Mouse (Mus musculus): ENCODE data around the gene Tk1. TPM values are rescaled to one million over a fixed set of nuclear protein-coding genes. Genes with fewer than 3 reads are reported as not detected.
"Not testable (repeated sequence)": the region's sequence is repeated elsewhere in the genome, so short reads cannot be mapped to it uniquely, and the experiment has no call there.

Tk1 gene
- total RNA-seq, 1 experiment from 2014 or later = 34.8 TPM

DNA sequence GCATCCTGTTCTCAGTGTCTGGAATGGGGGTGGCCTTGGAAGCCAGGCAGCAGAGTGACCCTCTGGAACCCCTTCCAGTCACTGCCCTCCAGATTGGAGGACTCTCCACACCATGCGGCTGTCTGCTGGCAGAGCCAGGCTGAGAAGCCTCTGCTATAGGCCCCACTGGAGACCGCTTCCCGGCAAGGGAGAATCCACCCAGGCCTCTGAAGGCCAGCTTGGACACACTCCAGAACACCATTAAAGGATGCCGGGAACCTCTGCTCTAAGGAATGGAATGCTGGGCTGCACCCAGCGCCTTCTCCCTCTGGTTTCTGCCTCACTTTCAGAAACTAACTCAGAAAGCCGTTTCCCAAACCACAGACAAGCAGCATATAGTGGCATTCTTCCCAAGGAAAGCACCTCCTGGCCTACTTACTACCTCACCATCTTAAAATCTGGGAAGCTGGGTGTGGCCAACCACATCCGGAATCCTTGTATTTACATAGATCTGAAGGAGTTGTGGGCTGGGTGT lies 3.1 kb downstream of the Tk1 start:
- peak; percentile 32 for DNase-seq

DNA sequence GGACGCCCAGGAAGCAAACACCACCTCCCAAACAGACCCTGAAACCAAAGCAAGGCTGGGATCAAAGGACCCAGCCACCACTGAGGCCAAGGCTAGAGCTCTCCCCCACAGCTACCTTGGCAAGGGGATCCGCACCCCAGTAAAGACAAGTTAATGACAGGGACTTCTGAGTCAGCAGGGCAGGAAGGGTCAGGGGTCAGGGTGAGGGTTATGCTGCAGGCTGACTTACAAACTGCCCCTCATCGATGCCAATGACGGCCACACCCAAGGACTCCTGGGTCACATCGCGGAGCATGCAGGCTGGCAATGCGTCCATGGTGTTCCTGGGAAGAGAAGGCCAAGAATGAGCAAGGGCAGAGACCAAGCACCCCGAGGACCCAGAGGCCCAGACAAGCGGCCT lies 4.0 kb downstream of the Tk1 start:
- peak; percentile 58 for DNase-seq

DNA sequence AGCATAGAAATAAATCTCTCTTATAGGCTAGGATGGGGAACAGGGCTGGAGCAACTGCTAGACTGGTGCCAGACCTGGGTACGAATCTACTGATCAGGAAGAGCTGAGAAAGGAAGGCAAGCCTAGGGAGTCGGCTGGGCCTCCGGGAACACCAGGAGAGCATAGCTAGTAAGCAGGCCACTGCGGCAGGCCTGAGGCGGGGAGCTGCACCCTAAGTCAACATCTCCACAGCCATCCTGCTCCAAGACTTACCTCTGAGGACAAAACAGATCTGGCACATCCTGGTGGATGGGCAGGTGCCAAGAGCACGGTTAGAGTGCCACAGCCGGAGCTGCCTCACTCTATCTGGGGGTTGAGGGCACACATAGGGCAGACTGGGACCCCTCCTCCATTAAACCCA lies 5.7 kb downstream of the Tk1 start:
- no peak for DNase-seq

DNA sequence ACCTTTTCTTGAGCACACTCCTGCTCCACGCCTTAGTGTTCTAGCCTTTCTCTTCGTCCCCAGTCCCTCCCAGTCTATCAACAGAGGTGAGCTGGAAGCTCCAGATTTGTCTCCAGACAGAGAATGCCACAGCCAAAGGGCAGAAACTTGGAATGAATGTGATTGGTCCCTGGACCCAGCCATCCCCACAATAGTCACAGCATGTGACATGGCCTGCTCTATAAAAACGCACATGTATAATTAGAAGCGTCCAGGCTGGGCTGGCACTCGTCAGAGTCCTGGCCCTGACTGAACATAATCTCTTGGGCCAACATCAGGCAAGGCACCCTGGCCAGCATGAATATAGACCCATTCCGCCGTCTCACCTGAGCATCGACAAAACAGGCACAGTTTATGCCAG lies 6.8 kb downstream of the Tk1 start:
- DNase-seq = no peak

DNA sequence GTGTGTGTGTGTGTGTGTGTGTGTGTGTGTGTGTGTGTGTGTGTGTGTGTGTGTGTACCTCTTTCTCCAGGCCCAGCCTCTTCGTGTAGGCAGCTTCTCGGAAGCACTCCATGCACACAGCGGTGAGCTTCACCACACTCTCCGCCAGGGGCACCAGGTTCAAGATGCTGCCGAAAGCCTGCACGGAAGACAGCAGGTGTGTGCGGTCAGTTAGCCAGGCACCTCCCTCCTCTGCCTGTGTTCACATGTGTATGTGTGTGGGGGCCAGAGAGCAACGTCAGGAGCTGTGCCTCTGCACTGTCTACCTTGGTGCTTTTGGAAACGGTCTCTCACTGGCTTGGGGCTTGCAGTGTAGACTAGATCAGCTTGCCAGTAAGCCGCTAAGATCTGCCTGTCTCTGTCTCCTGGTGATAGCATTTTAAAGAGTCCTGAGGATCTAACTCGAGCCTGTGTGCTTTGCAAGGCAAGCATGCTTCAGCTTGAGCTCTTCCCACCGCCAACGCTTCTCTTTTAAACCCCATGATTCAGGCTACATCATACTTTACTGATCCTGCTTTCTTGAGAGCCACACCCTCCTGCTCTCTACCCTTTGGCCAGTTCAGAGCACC lies 9.4 kb downstream of the Tk1 start:
- no peak for DNase-seq

DNA sequence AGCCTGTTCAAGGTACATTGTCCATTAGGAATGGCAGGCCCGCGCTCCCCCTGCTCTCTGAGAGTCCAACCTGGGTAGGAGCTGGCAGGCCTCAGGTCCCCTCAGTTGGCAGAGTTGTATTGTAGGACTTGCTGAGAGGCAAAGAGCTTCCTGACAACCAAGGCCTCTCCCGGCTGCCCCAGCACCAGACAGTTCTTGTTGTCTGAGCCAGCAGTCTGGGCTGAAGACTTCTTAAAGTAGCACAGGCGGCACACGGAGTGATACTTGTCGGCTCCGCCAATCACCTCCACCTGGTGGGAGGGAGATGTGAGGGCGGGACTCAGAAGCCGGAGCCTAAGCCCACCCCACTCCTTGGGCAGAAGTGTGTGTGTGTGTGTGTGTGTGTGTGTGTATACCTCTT lies 10.0 kb downstream of the Tk1 start:
- DNase-seq = not testable (repeated sequence)

DNA sequence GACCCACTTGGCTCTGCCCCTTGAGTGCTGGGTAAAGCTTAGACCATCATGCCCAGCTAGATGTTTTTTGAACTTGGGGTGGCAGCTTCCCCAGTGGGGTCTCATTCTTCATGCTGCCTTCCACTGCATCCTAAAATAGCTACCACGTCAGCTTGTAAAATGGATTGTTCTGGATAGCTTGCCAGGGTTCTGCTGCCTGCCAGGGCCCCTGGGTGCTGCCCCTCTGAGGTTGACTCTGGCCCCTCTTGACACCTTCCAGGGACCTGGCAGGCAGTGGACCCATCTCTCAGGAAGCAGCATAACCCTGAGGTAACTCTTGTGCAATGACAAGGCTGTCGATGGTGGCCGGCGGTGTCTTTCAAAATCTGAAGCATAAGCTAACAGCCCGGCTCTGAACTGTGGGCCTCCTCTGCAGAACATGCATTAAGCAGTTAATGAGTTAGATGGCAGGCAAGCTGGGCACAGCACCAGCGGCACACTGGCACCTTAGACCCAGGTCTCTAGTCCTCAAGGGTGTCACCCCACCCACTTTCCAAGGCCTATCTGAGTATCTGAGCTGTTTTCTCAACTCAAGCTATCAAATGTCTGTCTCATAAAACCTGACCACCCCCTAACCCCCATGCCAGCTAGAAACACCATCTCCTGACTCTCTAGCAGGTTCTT lies 11.1 kb downstream of the Tk1 start:
- DNase-seq = peak; percentile 4

DNA sequence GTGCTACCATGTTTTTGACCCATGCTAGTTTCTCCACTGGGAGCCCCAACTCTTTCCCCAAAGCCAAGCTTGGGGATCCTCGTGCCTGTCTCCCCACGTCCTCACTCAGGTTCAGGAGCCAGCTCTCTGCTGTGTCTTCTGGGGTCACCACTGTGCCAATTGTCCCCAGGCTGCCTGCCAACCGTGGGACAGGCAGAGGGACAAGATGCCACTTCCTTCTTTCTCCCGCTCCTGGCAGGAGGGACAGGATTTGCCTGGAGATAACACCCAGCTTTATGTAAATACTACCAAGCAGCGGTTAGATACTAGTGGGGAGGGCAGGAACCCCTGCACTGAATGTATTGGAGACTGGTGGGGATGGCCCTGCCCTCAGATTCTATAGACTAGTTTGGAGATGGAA lies 12.0 kb downstream of the Tk1 start:
- DNase-seq = no peak

DNA sequence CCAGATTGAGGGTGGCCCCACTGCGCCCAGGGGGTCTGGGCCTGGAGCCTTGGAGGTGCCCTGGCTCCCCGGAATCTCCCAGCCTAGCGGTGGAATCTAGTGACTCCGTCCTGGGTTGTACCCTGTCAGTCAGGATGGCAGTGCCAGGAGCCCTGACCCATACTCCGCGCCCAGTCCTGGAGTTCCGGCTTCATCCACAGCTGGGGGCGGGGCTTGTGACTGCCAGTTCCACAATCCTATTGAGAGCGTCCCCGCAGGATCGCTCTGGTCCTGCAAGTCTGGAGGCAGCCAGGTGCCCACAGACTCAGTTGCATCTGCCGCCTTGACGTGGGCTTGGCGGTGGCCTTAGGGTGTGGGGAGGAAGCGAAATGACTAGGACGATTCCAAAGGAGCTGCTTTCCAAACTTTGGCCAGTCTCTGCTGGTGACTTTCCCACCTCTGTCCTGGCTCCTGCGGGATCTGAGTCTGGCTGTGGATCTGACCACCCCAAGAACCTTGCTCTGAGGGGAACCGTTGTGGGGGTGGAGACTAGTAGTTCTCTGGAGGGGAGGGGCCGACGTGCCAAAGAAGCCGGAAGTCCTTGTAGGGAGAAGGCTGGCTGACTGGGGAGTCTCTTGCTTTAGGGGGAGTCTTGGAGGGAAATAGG lies 15.4 kb downstream of the Tk1 start:
- DNase-seq = peak; percentile 96

DNA sequence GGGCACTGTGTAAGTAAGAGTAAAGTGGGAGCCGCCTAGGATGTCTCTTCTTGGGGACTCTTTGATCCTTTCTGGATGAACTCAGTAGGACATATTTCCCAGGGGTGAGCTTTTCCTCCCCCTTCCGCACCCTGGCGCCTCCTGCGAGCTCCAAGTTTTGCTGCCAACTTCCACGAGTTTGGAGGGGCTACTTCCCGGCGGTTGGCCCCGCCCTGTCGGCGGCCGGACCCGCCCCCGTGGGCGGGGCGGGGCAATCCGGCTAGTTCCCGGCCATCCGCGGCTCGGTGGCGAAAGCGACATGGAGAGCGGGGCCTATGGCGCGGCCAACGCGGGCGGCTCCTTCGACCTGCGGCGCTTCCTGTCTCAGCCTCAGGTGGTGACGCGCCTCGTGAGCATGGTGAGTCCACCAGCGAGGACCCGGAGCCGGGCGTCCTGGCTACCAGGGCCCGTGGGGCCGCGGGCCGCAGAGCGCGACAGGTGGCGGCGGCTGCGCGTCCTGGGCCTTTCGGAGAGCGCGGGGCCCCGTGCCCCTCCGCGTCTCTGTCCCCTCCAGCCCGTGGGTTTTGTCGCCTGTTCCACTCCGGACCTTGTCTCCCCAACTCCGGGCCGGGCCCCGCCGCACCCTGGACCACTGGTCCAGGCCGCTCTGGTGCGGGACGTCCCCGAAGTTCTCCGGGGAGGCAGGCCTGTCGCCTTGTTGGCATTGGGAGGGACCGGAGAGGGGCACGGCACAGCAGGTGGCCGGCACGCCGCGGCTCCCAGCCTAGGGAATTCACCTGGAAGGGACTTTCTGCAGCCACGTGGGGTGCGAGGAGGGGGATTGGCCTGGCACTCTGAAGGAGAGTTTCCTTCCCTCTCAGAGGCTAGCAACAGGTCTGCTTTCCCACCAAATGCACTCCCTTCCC lies 16.2 kb downstream of the Tk1 start, which contains the start of the genes Gm20708 and Syngr2:
Gene Gm20708, plus strand, starts transcription at position 262 of the 905 bp plus-strand sequence.
Gene Syngr2, plus strand, starts transcription at position 262 of the 905 bp plus-strand sequence.
- DNase-seq = peak; percentile 83

DNA sequence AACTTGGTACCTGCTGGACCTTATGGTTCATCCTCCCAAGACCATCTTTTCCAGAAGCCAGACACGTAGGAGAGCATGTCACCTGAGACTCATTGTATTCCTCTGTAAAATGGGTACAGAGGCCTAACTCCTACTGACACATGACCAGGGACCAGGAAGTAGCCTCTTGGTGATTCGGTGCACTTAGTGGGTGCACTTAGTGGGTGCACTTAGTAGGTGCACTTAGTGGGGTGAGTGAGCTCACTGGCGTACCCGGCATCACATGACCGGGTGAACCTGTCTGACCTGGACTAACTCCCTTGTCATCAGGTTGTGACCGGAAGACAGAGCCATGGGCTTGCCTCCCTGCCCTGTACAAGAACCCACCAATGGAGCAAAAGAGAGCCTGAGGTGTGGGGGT lies 19.1 kb downstream of the Tk1 start:
- DNase-seq = no peak

DNA sequence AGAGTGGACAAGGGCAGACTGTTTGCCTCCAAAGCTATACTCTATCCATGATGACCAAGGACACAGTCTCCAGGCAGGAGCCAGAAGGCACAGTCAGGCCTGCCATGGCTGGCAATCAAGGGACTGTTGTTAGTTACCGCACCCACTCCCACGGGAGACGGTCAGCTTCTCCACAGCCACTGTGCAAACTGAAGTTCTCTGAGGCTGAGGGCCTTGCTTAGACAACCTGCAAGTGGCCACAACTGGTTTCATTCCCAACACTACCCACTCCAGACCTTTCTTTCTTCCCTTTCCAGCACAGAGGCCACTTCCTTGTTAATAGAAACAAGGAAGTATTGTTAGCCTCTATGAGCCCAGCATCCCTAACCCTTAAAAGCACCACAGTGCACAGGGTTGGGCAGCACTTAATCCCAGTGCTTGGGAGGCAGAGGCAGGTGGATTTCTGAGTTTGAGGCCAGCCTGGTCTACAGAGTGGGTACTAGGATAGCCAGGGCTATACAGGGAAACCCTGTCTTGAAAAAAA lies 22.7 kb downstream of the Tk1 start:
- no peak for DNase-seq

DNA sequence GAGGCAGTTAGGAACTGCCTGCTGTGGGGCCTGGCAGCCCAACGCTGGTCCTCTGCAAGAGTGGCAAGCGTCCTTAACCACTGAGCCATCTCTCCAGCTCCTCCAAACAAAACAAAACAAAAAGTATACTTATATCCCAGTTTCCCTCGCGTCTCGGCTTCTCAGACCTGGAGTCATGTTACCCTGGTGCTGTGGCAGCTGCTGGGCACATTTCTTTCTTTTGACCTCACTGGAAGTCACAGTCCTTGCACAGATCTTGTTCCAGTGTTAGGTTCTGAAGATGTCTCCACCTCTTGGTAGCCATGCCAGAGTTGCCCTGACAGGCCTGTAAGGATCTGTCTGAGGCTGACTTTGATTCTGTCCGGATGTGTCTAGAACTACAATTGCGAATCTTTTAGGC lies 24.2 kb downstream of the Tk1 start:
- DNase-seq = no peak

DNA sequence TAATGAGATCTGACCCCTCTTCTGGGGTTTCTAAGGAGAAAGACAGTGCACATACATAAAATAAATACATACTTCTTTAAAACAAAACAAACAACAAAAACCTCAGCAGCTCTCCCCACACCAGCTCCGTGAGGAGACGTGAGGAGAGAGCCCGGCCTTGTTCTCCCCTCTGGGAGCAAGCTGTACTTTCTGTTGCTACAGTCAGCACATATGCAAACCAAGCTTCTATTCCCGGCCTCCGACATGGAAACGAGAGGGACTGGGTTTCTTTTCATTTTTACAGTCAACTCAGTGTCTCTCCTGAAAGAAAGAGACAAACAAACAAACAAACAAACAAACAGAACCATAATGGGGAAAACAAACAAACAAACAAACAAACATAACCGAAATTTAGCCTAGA lies 25.9 kb downstream of the Tk1 start:
- no peak for DNase-seq

DNA sequence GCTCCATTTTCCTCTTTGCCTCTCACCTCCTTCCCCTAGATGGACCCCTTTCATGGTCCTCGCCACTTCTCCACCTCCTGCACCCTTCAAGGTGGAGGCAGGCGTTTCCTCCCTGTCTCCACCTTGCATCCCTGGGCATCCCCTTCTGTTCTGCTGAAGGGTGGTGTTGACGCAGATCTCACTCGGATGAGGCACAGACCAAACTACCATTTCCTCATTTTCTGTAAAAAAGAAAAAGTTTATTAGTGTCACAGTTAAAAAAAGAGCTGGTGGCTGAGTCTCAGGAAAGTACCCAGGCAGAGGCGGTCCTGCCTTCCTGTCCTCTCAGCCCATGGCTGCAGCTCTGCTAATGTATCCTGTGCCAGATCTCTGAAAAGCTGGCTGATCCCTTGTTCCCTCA lies 26.7 kb downstream of the Tk1 start:
- DNase-seq = no peak

DNA sequence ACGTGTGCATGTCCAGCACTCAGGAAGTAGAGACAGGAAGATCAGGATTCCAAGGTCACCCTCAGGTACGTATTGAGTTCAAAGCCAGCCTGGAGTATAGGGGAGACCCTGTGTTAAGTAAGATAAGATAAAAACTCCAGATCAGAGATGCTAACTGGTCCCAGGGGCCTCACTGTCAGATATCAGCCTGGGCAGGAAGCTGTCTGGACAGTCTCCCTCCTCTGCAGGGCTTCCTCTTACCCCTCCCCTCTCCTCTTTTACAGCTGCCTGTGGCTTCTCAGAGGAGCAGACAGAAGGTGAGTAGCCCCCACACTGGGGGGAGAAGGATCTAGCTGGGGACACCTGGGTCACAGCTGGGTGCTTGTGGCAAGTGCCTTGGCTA lies 27.7 kb downstream of the Tk1 start:
- no peak for DNase-seq

DNA sequence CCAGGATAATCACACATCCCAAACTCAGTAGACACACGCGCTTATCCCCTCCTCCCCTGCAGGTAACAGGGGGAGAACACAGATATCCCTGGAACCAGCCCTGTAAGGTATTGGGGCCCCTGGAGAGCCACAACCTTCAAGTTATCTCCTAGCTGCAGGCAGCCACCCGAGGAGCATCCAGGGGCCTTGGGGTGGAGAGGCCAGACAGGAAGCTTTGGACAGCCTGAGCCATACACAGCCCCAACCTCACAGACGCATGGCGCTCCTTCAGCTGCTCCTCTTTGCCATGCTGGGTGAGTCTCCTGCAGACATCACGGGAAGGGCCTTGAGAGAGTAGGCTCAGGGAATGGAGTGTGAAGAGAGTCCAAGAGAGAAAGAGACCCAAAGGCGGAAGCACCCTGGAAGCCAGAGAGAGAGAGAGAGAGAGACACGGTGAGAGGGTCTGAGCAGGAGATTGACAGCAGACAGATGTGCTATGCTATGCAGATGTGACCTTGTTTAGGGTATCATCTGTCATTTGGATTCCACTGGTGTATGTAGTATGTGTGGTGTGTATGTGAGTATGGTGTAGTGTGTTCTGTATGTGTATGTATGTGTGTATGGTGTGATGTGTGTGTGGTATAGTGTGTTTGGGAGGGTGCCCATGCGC lies 28.3 kb downstream of the Tk1 start, which contains the start of gene 6030468B19Rik:
Gene 6030468B19Rik, plus strand, starts transcription at position 150 of the 649 bp plus-strand sequence.
- DNase-seq = no peak

DNA sequence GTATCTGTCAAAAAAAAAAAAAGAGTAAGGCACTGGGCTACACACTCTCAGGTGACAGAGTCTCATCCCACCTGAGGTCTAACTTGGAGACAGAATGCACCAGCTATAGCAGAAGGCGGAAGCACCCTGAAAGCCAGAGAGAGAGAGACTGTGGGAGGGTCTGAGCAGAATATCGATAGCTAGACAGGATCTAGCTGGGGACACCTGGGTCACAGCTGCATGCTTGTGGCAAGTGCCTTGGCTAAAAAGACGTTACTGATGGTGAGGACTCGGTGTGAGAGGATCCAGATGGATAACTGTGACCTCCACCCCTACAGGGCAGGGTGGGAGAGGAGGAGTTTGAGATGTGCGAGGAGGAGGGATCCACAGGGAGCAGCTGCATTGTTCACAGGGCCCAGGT lies 28.9 kb downstream of the Tk1 start:
- no peak for DNase-seq

DNA sequence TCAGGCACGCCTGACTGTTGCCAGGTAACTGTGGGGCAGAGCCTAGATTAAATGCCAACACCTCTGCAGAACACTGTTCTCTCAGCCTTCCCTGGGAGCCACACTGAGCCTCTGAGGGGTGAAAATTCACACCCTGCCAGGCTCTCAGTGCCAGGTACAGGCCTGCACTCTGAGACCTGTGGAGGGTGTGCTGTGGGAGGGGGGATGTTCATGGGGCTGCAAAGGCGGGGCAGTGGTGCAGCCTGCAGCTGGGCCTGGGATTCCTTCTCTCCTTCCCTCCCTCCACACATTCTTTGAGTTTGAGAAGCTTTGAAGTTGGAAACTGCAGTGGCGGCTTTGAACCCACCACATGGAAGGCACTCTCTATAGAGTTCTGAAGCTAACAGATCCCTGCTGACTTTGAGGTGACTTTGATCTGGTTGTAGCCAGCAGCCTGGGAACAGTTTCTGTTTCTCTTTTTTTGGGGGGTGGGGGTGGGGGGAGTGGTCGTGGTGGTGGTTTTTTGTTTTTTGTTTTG lies 31.8 kb downstream of the Tk1 start:
- no peak for DNase-seq

DNA sequence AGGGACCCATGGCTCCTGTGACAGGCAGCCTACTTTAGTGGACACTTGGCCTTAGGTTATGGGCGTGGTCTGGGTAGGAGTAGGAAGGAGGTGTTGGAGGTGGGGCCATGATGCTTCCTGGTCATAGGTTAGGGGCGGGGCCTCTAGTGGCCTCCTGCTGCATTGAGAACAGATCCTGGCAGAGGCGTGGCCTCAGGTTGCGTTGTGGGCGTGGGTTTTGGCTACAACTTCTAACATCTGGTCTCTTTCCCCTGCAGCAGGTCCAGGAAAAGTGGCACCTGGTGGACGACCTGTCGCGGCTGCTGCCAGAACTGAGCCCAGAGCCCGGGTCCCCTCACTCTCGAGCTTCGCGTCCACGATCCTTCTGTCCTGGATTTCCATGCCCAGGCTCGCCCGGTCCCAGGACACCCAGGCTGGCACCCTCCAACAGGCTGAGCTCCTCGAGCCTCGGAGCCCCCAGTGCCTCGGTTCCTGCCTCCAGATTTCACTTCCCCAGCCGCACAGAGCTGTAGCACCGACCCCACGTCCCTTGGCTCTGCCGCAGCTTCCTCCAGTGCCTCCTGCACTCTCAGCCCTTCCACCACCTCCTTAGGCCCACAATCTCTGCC lies 33.5 kb downstream of the Tk1 start:
- peak; percentile 68 for DNase-seq

DNA sequence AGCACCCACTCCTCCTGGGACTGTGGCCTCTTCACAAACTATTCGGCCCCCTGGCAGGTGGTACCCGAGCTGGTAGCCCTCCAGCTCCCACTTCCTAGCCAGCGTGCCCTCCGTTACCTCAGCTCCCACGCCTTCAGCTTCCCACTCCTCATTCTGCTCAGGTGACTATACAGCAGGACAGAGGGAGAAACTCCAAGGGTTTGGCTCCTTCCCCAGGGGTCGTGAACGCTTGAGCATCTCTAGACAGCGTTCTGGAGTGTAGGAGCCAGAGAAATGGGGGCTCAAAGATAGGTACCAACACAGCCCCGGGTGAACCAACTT lies 34.5 kb downstream of the Tk1 start:
- DNase-seq = no peak
